Mouse (Mus musculus) heart, adult 2 months (tissue): ENCODE measurements around the gene Cib1.

Experiments
- CTCF ChIP-seq: fragments of 200-600 bp; IDR thresholded peaks from 2 replicates; pipeline ENCODE4 v1.8.1; 2022; ENCODE audit warnings: antibody characterized with exemption, mild to moderate bottlenecking, moderate library complexity
- POLR2A ChIP-seq: fragments of 200-500 bp; IDR thresholded peaks from 2 replicates; pipeline ENCODE4 v1.6.1; 2011; ENCODE audit warnings: mild to moderate bottlenecking, low read depth, low read length, control low read depth; ENCODE audit not compliant: insufficient read depth

DNA sequence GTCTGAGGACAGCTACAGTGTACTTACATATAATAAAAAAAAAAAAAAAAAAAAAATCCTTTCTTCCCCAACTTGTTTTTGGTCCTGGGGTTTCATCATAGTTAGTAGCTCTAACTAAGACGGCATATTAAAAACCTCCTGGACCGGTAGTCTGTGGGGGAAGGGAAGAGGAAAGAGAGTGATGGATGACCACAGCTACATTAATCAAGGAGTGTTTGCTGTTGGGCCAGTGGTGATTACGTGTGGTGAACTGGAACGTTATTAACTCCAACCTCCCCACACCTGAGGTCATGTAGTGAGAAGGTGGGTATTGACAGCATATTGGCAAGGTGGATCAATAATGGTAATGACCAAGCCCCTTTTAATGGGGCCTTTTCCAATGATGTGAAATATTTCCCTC lies 48.1 kb downstream of the Cib1 start:
- TF ChIP-seq POLR2A (no peak), CTCF (no peak)
